Mouse (Mus musculus): ENCODE measurements around the gene Dad1. TPM values are rescaled to one million over a fixed set of nuclear protein-coding genes. Genes with fewer than 3 reads are reported as not detected.
A peak's percentile ranks its signal among the peaks of the same experiment; 100 is the strongest.

Dad1 gene
- total and polyA plus RNA-seq, 3 experiments, result 186 to 320 TPM; not detected in 1

- Histone ChIP-seq H3K27me3 (ENCODE audit: control insufficient read depth in 1 of 2, insufficient read depth in 2 of 2, low read length in 2 of 2) (no peaks in the 10 kb centered on the region), H3K36me3 (ENCODE audit: control insufficient read depth in 1 of 2, insufficient read depth in 2 of 2, low read length in 2 of 2) (peaks cover 0 to 20% of the 10 kb centered on the region in 2 experiments; a peak in 2 of 4 replicates), H3K27ac (ENCODE audit: control insufficient read depth, low read depth, low read length) (peak overlapping the region; percentile 44), H3K9ac (ENCODE audit: control insufficient read depth, low read depth, low read length, poor library complexity, severe bottlenecking) (peak overlapping the region; percentile 73), H3K79me2 (ENCODE audit: control insufficient read depth, insufficient read depth, low read length, poor library complexity) (peaks cover 22% of the 10 kb centered on the region), H3K9me3 (replicated peaks; ENCODE audit: insufficient read depth, low read length) (no peaks in the 10 kb centered on the region), H3K4me3 (ENCODE audit: control insufficient read depth in 1 of 2, insufficient read depth in 1 of 2, low read depth in 2 of 2, low read length in 2 of 2) (peak overlapping the region; percentile 68 to 72), H3K4me1 (ENCODE audit: control insufficient read depth in 1 of 2, insufficient read depth in 2 of 2, low read length in 2 of 2) (peaks cover 5 to 22% of the 10 kb centered on the region in 2 experiments)
- peak; percentile 79 for DNase-seq (ENCODE audit: low read depth, low spot score)
- TF ChIP-seq RCOR1 (IDR thresholded peaks at IDR 0.05; ENCODE audit: low read depth, low read length) (peak; percentile 39; the same call in 1 of the 2 replicates), MAX (IDR thresholded peaks at IDR 0.05; ENCODE audit: low read length) (0 out of 2 replicates have a peak, but pooled peaks have one; percentile 34), MXI1 (IDR thresholded peaks at IDR 0.05; ENCODE audit: low read depth, low read length) (peak; percentile 45; the same call in 1 of the 2 replicates), CTCF (IDR thresholded peaks at IDR 0.05 in 2 of 3, conservative IDR thresholded peaks at IDR 0.05 in 1 of 3; ENCODE audit: control insufficient read depth in 1 of 3, insufficient read depth in 1 of 3, low read depth in 2 of 3, low read length in 3 of 3, poor library complexity in 1 of 3, severe bottlenecking in 1 of 3) (no peak), POLR2AphosphoS2 (IDR thresholded peaks at IDR 0.05; ENCODE audit: low read length) (no peak), NELFE (IDR thresholded peaks at IDR 0.05; ENCODE audit: low read depth, low read length) (peak; percentile 42), GABPA (IDR thresholded peaks at IDR 0.05; ENCODE audit: low read depth, low read length) (no peak), NRF1 (IDR thresholded peaks at IDR 0.05; ENCODE audit: insufficient read depth, low read depth, low read length, poor library complexity, severe bottlenecking) (no peak), ETS1 (IDR thresholded peaks at IDR 0.05; ENCODE audit: low read depth, low read length) (no peak), RAD21 (IDR thresholded peaks at IDR 0.05; ENCODE audit: low read depth, low read length) (no peak), ZKSCAN1 (IDR thresholded peaks at IDR 0.05; ENCODE audit: low read depth, low read length) (no peak), TBP (IDR thresholded peaks at IDR 0.05; ENCODE audit: low read depth, low read length) (peak; percentile 59; the same call in 1 of the 2 replicates), TCF12 (IDR thresholded peaks at IDR 0.05; ENCODE audit: low read depth, low read length) (0 out of 2 replicates have a peak, but pooled peaks have one; percentile 33), GATA1 (IDR thresholded peaks at IDR 0.05; ENCODE audit: low read depth, low read length) (peak; percentile 74), ELF1 (IDR thresholded peaks at IDR 0.05; ENCODE audit: low read depth, low read length) (peak; percentile 48; the same call in 1 of the 2 replicates), HCFC1 (IDR thresholded peaks at IDR 0.05; ENCODE audit: low read depth, low read length) (peak; percentile 60), POLR2A (IDR thresholded peaks at IDR 0.05; ENCODE audit: control insufficient read depth in 1 of 2, insufficient read depth in 1 of 2, low read depth in 1 of 2, low read length in 2 of 2, poor library complexity in 1 of 2) (no peak), KAT2A (conservative IDR thresholded peaks at IDR 0.05; ENCODE audit: low read depth, low read length) (0 out of 2 replicates have a peak, but pooled peaks have one; percentile 25), MYC (IDR thresholded peaks at IDR 0.05; ENCODE audit: low read depth, low read length) (no peak), SIN3A (IDR thresholded peaks at IDR 0.05; ENCODE audit: low read length) (peak; percentile 29; the same call in 1 of the 2 replicates), SMC3 (IDR thresholded peaks at IDR 0.05; ENCODE audit: low read depth, low read length) (no peak)
These were observed 832 bp upstream of the Dad1 start for GRCm38 (mm10) chr14:54254670-54255202.

DNA sequence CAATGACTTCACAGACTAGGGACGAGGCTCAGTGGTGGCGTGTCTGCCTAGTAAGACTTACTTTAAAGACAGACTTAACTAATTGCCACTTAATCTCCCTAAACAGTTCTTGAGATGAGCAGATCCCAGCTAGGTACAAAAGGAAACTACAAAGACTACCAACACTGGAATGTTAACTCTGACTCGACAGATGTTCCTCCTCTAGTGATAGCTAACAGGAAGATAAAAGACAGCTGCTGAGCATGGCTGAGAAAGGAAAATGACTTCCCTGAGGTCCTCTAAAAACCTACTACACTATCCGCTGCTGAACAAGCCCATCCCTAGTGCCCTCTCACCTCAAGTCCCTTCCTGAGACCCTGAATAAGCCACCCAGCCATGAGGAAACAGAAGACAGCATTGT is 3.8 kb downstream of the Dad1 start:
- no peak overlapping the region for H3K9ac ChIP-seq (ENCODE audit: control insufficient read depth, low read depth, low read length, poor library complexity, severe bottlenecking)
- H3K27ac ChIP-seq (ENCODE audit: control insufficient read depth, low read depth, low read length), result no peak overlapping the region
- peaks cover 50% of the 10 kb centered on the region for H3K79me2 ChIP-seq (ENCODE audit: control insufficient read depth, insufficient read depth, low read length, poor library complexity)
- DNase-seq (ENCODE audit: low read depth, low spot score), result peak; percentile 32
- H3K4me1 ChIP-seq (ENCODE audit: control insufficient read depth in 1 of 2, insufficient read depth in 2 of 2, low read length in 2 of 2), result peaks cover 2 to 22% of the 10 kb centered on the region in 2 experiments
- H3K36me3 ChIP-seq (ENCODE audit: control insufficient read depth in 1 of 2, insufficient read depth in 2 of 2, low read length in 2 of 2), result peaks cover 6 to 25% of the 10 kb centered on the region in 2 experiments
- H3K9me3 ChIP-seq (replicated peaks; ENCODE audit: insufficient read depth, low read length), result no peaks in the 10 kb centered on the region
- no peak overlapping the region for H3K4me3 ChIP-seq (ENCODE audit: control insufficient read depth in 1 of 2, insufficient read depth in 1 of 2, low read depth in 2 of 2, low read length in 2 of 2)
- no peaks in the 10 kb centered on the region for H3K27me3 ChIP-seq (ENCODE audit: control insufficient read depth in 1 of 2, insufficient read depth in 2 of 2, low read length in 2 of 2)
- TF ChIP-seq RAD21 (IDR thresholded peaks at IDR 0.05; ENCODE audit: low read depth, low read length) (no peak), MAFK (IDR thresholded peaks at IDR 0.05; ENCODE audit: borderline replicate concordance, low read depth, low read length) (no peak), BHLHE40 (IDR thresholded peaks at IDR 0.05; ENCODE audit: borderline replicate concordance, low read depth, low read length) (no peak), TAL1 (IDR thresholded peaks at IDR 0.05; ENCODE audit: low read length) (peak; percentile 53), TBP (IDR thresholded peaks at IDR 0.05; ENCODE audit: low read depth, low read length) (no peak), ETS1 (IDR thresholded peaks at IDR 0.05; ENCODE audit: low read depth, low read length) (0 out of 2 replicates have a peak, but pooled peaks have one; percentile 41), TCF12 (IDR thresholded peaks at IDR 0.05; ENCODE audit: low read depth, low read length) (peak; percentile 30; the same call in 1 of the 2 replicates), UBTF (IDR thresholded peaks at IDR 0.05; ENCODE audit: borderline replicate concordance, insufficient read depth, low read depth, low read length) (no peak), MXI1 (IDR thresholded peaks at IDR 0.05; ENCODE audit: low read depth, low read length) (no peak), ZC3H11A (IDR thresholded peaks at IDR 0.05; ENCODE audit: low read depth, low read length) (no peak), USF1 (IDR thresholded peaks at IDR 0.05; ENCODE audit: low read depth, low read length) (no peak), MAZ (IDR thresholded peaks at IDR 0.05; ENCODE audit: low read depth, low read length) (no peak), POLR2AphosphoS5 (IDR thresholded peaks at IDR 0.05; ENCODE audit: borderline replicate concordance, low read depth, low read length) (no peak), NELFE (IDR thresholded peaks at IDR 0.05; ENCODE audit: low read depth, low read length) (no peak), POLR2AphosphoS2 (IDR thresholded peaks at IDR 0.05; ENCODE audit: low read length) (no peak), EP300 (IDR thresholded peaks at IDR 0.05; ENCODE audit: low read depth in 1 of 2, low read length in 2 of 2) (peak in 1 of 2 experiments; percentile 18; a peak in 1 of 4 replicates)
